Mouse (Mus musculus): ENCODE results near the gene Dctpp1.
A peak's percentile ranks its signal among the peaks of the same experiment; 100 is the strongest.

Dctpp1 gene

GRCm38 (mm10) chr7:127208553-127209438 lies 51.7 kb downstream of the Dctpp1 start, which contains the start of gene Mylpf:
Mylpf (plus strand) TSS chr7:127208890.
- DNase-seq (ENCODE audit: low spot score), result peak; percentile 97

- DNase-seq (ENCODE audit: low spot score), result no peak
Observed at GRCm38 (mm10) chr7:127208295-127208552, 52.3 kb downstream of the Dctpp1 start, which contains the start of gene Tbc1d10b. Tbc1d10b (minus strand) TSS chr7:127208468.

- peak; percentile 54 for DNase-seq (ENCODE audit: low spot score)
Observed at GRCm38 (mm10) chr7:127207374-127208294, 52.9 kb downstream of the Dctpp1 start.
